Mouse (Mus musculus) bone marrow macrophage, adult 2 months (primary cell): Measurements from ENCODE around the gene Cars2. TPM values are rescaled to one million over a fixed set of nuclear protein-coding genes. Genes with fewer than 3 reads are reported as not detected.

ENCODE experiments used
- H3K27ac ChIP-seq: 2 replicates; pipeline ENCODE4 v1.5.1; 2012; ENCODE audit warnings: low read depth, low read length; ENCODE audit not compliant: insufficient read depth
- H3K4me1 ChIP-seq: 2 replicates; pipeline ENCODE4 v1.6.1; 2012; ENCODE audit warnings: low read length; ENCODE audit not compliant: control insufficient read depth, insufficient read depth
- H3K4me3 ChIP-seq: 2 replicates; pipeline ENCODE4 v1.5.1; 2012; ENCODE audit warnings: mild to moderate bottlenecking, low read length, moderate library complexity; ENCODE audit not compliant: insufficient read depth
- CTCF ChIP-seq: IDR thresholded peaks from 2 replicates; pipeline ENCODE4 v1.5.1; 2012; ENCODE audit warnings: low read depth, mild to moderate bottlenecking, low read length, moderate library complexity
- POLR2A ChIP-seq: IDR thresholded peaks from 2 replicates; pipeline ENCODE4 v1.6.1; 2012; ENCODE audit warnings: mild to moderate bottlenecking, low read depth, low read length, borderline replicate concordance
- polyA plus RNA-seq: library from polyadenylated mRNA; stranded (reverse); fragments of >200 nt; gene quantifications from 2 replicates; pipeline ENCODE4 v1.2.4, GENCODE M21; 2012; ENCODE audit not compliant: missing spikeins, insufficient read depth, insufficient read length

Cars2 gene
- polyA plus RNA-seq, 1 experiment = 19.5 TPM

- Histone ChIP-seq H3K4me3 (no peak overlapping the region), H3K27ac (no peak overlapping the region), H3K4me1 (no peaks in the 10 kb centered on the region)
- TF ChIP-seq POLR2A (no peak), CTCF (no peak)
Observed at GRCm38 (mm10) chr8:11542031-11542430, 8.6 kb downstream of the Cars2 start.

GRCm38 (mm10) chr8:11540182-11540581 lies 10.4 kb downstream of the Cars2 start:
- no peak for TF ChIP-seq POLR2A
- no peak for TF ChIP-seq CTCF
- peaks cover 5% of the 10 kb centered on the region; the same call in 1 of the 2 replicates for H3K4me1 ChIP-seq
- no peak overlapping the region for H3K4me3 ChIP-seq
- no peak overlapping the region for H3K27ac ChIP-seq

- no peak overlapping the region for H3K4me3 ChIP-seq
- TF ChIP-seq CTCF (no peak), POLR2A (no peak)
- H3K4me1 ChIP-seq = peaks cover 5% of the 10 kb centered on the region; the same call in 1 of the 2 replicates
- no peak overlapping the region for H3K27ac ChIP-seq
Observed at GRCm38 (mm10) chr8:11539049-11539448, 11.5 kb downstream of the Cars2 start.

- Histone ChIP-seq H3K4me1 (peaks cover 5% of the 10 kb centered on the region; the same call in 1 of the 2 replicates), H3K27ac (no peak overlapping the region), H3K4me3 (no peak overlapping the region)
- no peak for TF ChIP-seq CTCF
Observed at GRCm38 (mm10) chr8:11534494-11534893, 16.1 kb downstream of the Cars2 start.

- no peaks in the 10 kb centered on the region for H3K4me1 ChIP-seq
- TF ChIP-seq POLR2A (no peak), CTCF (no peak)
- H3K27ac ChIP-seq = no peak overlapping the region
- H3K4me3 ChIP-seq = no peak overlapping the region
Observed at GRCm38 (mm10) chr8:11530849-11531248, 19.7 kb downstream of the Cars2 start.

- no peak for TF ChIP-seq POLR2A
- no peak for TF ChIP-seq CTCF
- no peaks in the 10 kb centered on the region for H3K4me1 ChIP-seq
- H3K27ac ChIP-seq = no peak overlapping the region
Observed at GRCm38 (mm10) chr8:11530155-11530770, 20.3 kb downstream of the Cars2 start.

GRCm38 (mm10) chr8:11523331-11523730 lies 27.3 kb downstream of the Cars2 start:
- no peak overlapping the region for H3K4me3 ChIP-seq
- H3K27ac ChIP-seq = no peak overlapping the region
- TF ChIP-seq CTCF (no peak), POLR2A (no peak)
- H3K4me1 ChIP-seq = no peaks in the 10 kb centered on the region

More at GRCm38 (mm10) chr8:11530155-11530770, 20.3 kb downstream of the Cars2 start:
- H3K4me3 ChIP-seq = no peak overlapping the region

GRCm38 (mm10) chr8:11518676-11519075 lies 31.9 kb downstream of the Cars2 start:
- H3K4me3 ChIP-seq = no peak overlapping the region
- no peak for TF ChIP-seq POLR2A
- TF ChIP-seq CTCF = no peak

GRCm38 (mm10) chr8:11518056-11518396 lies 32.6 kb downstream of the Cars2 start:
- Histone ChIP-seq H3K4me3 (no peak overlapping the region), H3K27ac (no peak overlapping the region), H3K4me1 (peaks cover 9% of the 10 kb centered on the region)
- TF ChIP-seq CTCF (no peak), POLR2A (no peak)

More at GRCm38 (mm10) chr8:11518676-11519075, 31.9 kb downstream of the Cars2 start:
- Histone ChIP-seq H3K4me1 (peaks cover 9% of the 10 kb centered on the region), H3K27ac (no peak overlapping the region)

- H3K27ac ChIP-seq = no peak overlapping the region
- no peak overlapping the region for H3K4me3 ChIP-seq
- H3K4me1 ChIP-seq = peaks cover 9% of the 10 kb centered on the region
- TF ChIP-seq CTCF (no peak), POLR2A (no peak)
Observed at GRCm38 (mm10) chr8:11517366-11518055, 33.1 kb downstream of the Cars2 start.

- TF ChIP-seq CTCF = no peak
- TF ChIP-seq POLR2A = no peak
- Histone ChIP-seq H3K4me1 (peaks cover 9% of the 10 kb centered on the region), H3K27ac (no peak overlapping the region), H3K4me3 (no peak overlapping the region)
Observed at GRCm38 (mm10) chr8:11516292-11516691, 34.3 kb downstream of the Cars2 start.
